Mouse (Mus musculus): ENCODE data around the gene Pnma1.

- no peak for TF ChIP-seq GATA1 (IDR thresholded peaks at IDR 0.05; ENCODE audit: borderline replicate concordance, low read length)
- no peak for TF ChIP-seq FLI1 (IDR thresholded peaks at IDR 0.05; ENCODE audit: low read length)
These were observed 31.8 kb upstream of the Pnma1 start for GRCm38 (mm10) chr12:84180090-84180489.

Data from megakaryocyte, embryonic 14.5 days (primary cell).